Mouse (Mus musculus) liver, adult 10 weeks (tissue): Measurements from ENCODE around the gene Prrx1. TPM values are rescaled to one million over a fixed set of nuclear protein-coding genes. Genes with fewer than 3 reads are reported as not detected.

Experiments
- polyA plus RNA-seq: library from polyadenylated mRNA; stranded (reverse); fragments of 350-450 nt; fragmentation: Illumina TruSeq; extraction: RNeasy Lipid Tissue Mini Kit (QIAGEN cat#74804); gene quantifications from one replicate; pipeline ENCODE4 v1.2.3, GENCODE M21; 2014; ENCODE audit warnings: low read depth, low replicate concordance

Prrx1 gene
- polyA plus RNA-seq: 0.37 TPM

DNA sequence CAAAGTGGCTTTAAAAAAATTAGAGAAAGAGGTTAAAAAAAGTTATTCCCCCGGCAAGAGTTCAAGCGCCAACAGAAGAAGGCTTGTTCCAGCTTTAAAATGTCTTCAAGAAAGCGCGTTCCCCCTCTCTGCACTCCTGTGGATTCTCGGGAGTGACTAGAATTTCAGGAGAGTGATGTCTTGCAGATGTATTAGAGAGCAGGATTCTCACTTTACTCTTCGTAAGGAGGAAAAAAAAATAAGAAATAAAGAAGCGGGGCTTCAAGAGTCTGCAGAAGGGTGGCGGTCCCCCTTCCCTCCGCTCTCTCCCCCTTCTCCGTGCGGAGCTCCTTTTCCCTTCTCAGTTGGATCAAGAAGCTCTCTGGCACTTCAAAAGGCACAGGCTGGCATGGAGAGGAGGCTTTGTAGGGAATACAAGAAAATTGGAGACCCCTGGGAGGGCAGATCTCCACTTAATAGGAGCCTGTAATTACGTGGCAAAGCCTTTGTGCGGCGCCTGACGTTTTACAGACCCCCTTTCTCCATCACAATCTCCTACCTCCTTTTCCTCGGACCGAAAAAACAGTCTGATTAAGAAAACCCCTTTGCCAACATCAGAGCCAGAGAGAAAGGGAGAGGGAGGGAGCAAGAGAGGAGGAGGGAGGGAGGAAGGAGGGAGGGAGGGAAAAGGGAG lies at the start of gene Prrx1:
Gene Prrx1 (minus strand): TSS at position 610 of the 673 bp plus-strand sequence.

Other genes starting within 250 kb of the Prrx1 start
- gene Mroh9, start 228.0 kb downstream of the Prrx1 start, polyA plus RNA-seq: not detected
- gene Gorab, start 90.0 kb upstream of the Prrx1 start, polyA plus RNA-seq: 5.9 TPM